Mouse (Mus musculus) heart, embryonic 16.5 days (tissue): Measurements from ENCODE around the gene Grk1. TPM values are rescaled to one million over a fixed set of nuclear protein-coding genes. Genes with fewer than 3 reads are reported as not detected.

Source experiments
- ATAC-seq: fragments of 200-750 bp; cut with Nextera tagmentation; replicated peaks from 2 replicates; pipeline ENCODE4 v1.8.0; 2017; ENCODE audit warnings: moderate number of reproducible peaks; ENCODE audit not compliant: insufficient read depth, low FRiP score; ENCODE audit errors: extremely low read depth
- H3K27ac ChIP-seq: fragments of 300-500 bp; sonication (generic); 2 replicates; pipeline ENCODE4 v1.5.1; 2014; ENCODE audit warnings: mild to moderate bottlenecking, low read length, control low read depth, moderate library complexity
- H3K27me3 ChIP-seq: fragments of 300-500 bp; sonication (generic); 2 replicates; pipeline ENCODE4 v1.6.1; 2014; ENCODE audit warnings: low read length, mixed read lengths; ENCODE audit not compliant: control insufficient read depth, insufficient read depth
- H3K36me3 ChIP-seq: fragments of 300-500 bp; sonication (generic); 2 replicates; pipeline ENCODE4 v1.6.1; 2014; ENCODE audit not compliant: control insufficient read depth, insufficient read depth
- H3K4me1 ChIP-seq: fragments of 300-500 bp; sonication (generic); 2 replicates; pipeline ENCODE4 v1.6.1; 2014; ENCODE audit warnings: low read length, mixed read lengths; ENCODE audit not compliant: control insufficient read depth, insufficient read depth
- H3K4me2 ChIP-seq: fragments of 300-500 bp; sonication (generic); 2 replicates; pipeline ENCODE4 v1.6.1; 2014; ENCODE audit warnings: low read depth, mild to moderate bottlenecking, control low read depth, low read length
- H3K4me3 ChIP-seq: fragments of 300-500 bp; sonication (generic); 2 replicates; pipeline ENCODE4 v1.5.1; 2014; ENCODE audit warnings: mild to moderate bottlenecking, control low read depth, low read length
- H3K9ac ChIP-seq: fragments of 300-500 bp; sonication (generic); 2 replicates; pipeline ENCODE4 v1.6.1; 2014; ENCODE audit warnings: low read length, control low read depth
- H3K9me3 ChIP-seq: fragments of 300-500 bp; sonication (generic); replicated peaks from 2 replicates; pipeline ENCODE4 v1.6.1; 2016; ENCODE audit warnings: low read length; ENCODE audit not compliant: control insufficient read depth
- WGBS: fragments of 180-500 bp; shearing (Covaris S2); extraction: QIAGEN DNeasy Blood & Tissue Kit; methylation state at CpG from one replicate; pipeline ENCODE4 v1.1.7; 2014; 5-methylcytosine and 5-hydroxymethylcytosine counted together
- polyA plus RNA-seq: library from polyadenylated mRNA; unstranded; fragments of >200 nt; fragmentation: Nextera tagmentation; extraction: Ambion mirVana; gene quantifications from 2 replicates; pipeline ENCODE4 v1.2.1, GENCODE M21; 2015

The Grk1 gene
- polyA plus RNA-seq, 1 experiment from 2014 or later, result 0.03 TPM

DNA sequence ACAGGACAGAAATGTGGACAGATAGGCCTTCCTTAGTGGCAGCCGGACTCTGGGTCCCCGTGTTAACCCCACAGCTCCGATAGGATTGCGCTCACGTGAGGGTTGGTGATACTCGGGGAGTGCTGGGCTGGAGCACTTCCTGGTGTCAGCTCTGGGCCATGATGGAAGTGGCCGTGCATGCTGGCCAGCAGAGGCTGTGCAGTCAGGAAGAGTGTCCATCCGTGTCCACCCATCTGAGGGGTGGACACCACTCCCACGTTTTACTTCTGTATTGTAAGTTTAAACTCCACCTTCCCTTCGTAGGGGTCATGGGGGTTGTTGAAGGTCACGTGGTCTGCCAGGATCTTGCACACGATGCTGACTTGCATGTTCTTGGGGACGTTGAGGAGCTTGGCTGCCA is 18.5 kb upstream of the Grk1 start:
- H3K27me3 ChIP-seq, result no peaks in the 10 kb centered on the region
- 71% methylated on average over 13 of the region's 13 CpGs for WGBS
- no peaks in the 10 kb centered on the region for H3K4me1 ChIP-seq
- H3K4me2 ChIP-seq, result no peak overlapping the region
- no peak for ATAC-seq
- H3K9me3 ChIP-seq, result no peaks in the 10 kb centered on the region
- no peak overlapping the region for H3K9ac ChIP-seq
- H3K4me3 ChIP-seq, result no peak overlapping the region
- no peak overlapping the region for H3K27ac ChIP-seq
- no peaks in the 10 kb centered on the region for H3K36me3 ChIP-seq

DNA sequence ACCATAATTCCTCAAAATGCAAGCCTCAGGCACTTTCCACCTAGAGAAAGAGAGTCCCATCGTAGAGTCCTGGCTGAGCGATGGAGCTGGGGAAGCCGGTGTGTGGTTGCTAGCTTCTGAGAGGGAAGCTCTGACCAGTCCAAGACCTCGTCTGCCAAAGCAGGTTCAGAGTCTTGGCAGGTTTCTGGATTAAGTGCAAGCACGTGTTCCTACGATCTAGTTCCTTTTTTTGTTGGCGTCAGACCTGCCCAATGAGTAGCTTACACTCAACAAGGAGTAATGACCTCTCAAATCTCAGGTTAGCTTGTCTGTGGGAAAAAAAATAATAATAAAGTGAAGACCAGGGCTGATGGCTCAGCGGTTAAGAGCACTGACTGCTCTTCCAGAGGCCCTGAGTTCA is 17.2 kb upstream of the Grk1 start:
- ATAC-seq, result no peak
- Histone ChIP-seq H3K9ac (no peak overlapping the region), H3K4me1 (no peaks in the 10 kb centered on the region), H3K4me3 (no peak overlapping the region), H3K36me3 (no peaks in the 10 kb centered on the region), H3K27ac (no peak overlapping the region), H3K4me2 (no peak overlapping the region), H3K27me3 (no peaks in the 10 kb centered on the region), H3K9me3 (no peaks in the 10 kb centered on the region)
- WGBS, result 80% methylated on average over 8 of the region's 8 CpGs

DNA sequence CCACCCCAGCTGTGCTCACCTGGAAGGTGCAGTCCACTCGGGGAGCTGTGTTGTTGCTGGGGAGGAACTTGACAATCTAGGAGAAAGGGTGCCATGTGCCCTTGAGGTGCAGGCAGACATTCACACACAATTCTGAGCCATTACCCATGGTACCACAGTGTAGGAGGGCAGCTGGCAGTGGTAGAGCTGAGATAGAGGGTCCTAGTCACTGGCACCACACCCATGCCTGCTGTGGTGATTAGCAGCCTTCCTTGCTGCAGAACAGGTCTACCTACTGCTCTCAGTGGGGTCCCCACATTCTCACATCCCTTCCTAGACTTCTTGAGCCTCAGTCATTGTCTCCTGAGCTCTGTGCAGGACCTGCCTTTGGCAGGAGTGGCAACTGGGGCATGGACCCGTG is 16.1 kb upstream of the Grk1 start:
- Histone ChIP-seq H3K36me3 (no peaks in the 10 kb centered on the region), H3K9ac (no peak overlapping the region), H3K4me3 (no peak overlapping the region), H3K4me1 (no peaks in the 10 kb centered on the region), H3K4me2 (no peak overlapping the region), H3K27ac (no peak overlapping the region), H3K9me3 (no peaks in the 10 kb centered on the region), H3K27me3 (no peaks in the 10 kb centered on the region)
- 73% methylated on average over 2 of the region's 2 CpGs for WGBS
- ATAC-seq, result no peak

DNA sequence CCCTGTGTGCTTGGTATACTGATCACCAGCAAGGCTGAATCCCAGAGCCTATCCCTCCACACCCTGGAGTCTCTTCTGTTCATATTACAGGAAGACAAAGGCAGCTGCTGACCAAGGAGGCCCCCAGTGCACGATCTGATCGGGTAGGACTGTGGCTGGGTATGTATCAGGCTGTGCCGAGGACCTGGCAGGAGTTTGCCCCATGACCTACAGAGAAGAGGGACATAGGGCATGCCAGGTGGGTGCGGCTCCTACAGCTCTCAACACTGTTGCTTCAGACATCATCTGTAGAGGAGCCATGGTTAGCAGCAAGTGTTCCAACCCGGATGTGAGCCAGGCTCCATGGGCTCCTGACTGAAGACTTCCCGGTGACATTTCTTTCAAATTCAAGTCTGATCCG is 11.0 kb upstream of the Grk1 start:
- no peaks in the 10 kb centered on the region for H3K4me1 ChIP-seq
- H3K27ac ChIP-seq, result no peak overlapping the region
- H3K9ac ChIP-seq, result no peak overlapping the region
- ATAC-seq, result no peak
- no peaks in the 10 kb centered on the region for H3K36me3 ChIP-seq
- H3K27me3 ChIP-seq, result no peaks in the 10 kb centered on the region
- H3K9me3 ChIP-seq, result no peaks in the 10 kb centered on the region
- no peak overlapping the region for H3K4me2 ChIP-seq
- H3K4me3 ChIP-seq, result no peak overlapping the region
- 83% methylated on average over 7 of the region's 7 CpGs for WGBS

DNA sequence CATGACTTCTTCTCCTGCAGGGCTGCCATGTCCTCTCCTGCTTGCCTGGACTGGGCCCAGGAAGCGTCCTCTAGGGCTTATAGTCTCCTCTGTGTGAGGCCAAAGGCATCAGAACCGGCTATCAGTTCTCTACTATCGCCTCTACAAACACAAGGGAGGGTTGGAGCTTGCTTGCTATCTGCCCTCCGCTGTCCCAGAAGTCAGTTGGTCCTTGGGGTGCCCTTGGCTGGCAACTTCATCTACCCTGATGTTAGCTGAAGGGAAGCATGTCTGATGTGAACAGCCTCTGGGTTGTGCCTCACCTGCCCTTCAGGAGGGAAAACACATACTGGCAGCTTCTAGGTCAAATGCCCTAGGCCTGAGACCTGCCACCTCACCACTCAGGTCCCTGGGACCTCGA is 8.2 kb upstream of the Grk1 start, which contains the start of gene Atp4b:
TSS of gene Atp4b (minus strand) at position 101 of the 400 bp plus-strand sequence.
- H3K27ac ChIP-seq, result no peak within 1 kb of the TSS
- WGBS, result 72% methylated on average over 5 of the region's 5 CpGs
- ATAC-seq, result no peak

DNA sequence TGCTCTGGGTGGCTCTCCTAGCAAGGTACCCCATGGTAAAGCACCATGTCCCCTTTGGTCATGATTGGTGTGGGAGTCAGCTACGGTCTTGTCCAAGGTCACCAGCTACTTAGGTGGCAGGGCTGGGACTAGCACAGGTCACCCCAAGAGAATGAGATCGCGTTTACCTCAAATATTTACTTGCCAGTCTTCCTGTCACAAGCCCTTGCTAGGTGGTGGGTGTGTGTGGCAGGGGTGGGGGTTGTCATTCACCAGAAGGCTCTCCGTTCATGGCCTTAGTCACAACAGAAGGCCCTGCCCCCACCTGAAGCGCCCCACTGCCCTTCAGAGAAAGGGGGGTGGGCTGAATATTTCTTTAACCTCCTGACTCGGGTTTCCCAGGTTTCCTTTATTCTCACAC is 1.4 kb upstream of the Grk1 start:
- Histone ChIP-seq H3K27ac (no peak overlapping the region), H3K4me2 (no peak overlapping the region), H3K4me1 (no peaks in the 10 kb centered on the region), H3K4me3 (no peak overlapping the region), H3K9ac (no peak overlapping the region), H3K9me3 (no peaks in the 10 kb centered on the region), H3K27me3 (no peaks in the 10 kb centered on the region), H3K36me3 (no peaks in the 10 kb centered on the region)
- 63% methylated on average over 6 of the region's 6 CpGs for WGBS
- no peak for ATAC-seq

More for the DNA sequence above, 8.2 kb upstream of the Grk1 start, which contains the start of gene Atp4b:
- Histone ChIP-seq H3K27me3 (no peaks in the 10 kb centered on the region), H3K4me3 (no peak within 1 kb of the TSS), H3K36me3 (no peaks in the 10 kb centered on the region), H3K9me3 (no peaks in the 10 kb centered on the region), H3K9ac (no peak within 1 kb of the TSS), H3K4me2 (no peak within 1 kb of the TSS), H3K4me1 (no peaks in the 10 kb centered on the region)

DNA sequence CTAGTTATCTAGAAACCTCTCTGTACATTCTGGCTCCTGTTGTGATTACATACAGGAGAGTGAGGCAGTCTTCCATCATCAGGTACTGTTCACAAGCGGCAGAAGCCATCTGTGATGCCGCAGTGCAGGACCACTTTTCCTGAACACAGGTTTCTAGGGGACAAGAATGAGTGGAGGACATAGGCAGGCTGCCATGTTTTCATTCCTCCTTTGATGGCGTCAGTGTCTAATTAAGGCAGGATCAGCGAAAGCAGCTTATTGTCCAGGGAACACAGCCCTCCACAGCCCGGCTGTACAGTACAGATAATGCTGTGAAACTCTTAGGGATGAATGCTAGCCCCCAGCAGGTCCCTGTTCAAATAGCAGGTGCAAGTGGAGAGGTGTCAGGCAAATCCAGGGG is 1.1 kb downstream of the Grk1 start:
- Histone ChIP-seq H3K4me2 (no peak overlapping the region), H3K4me3 (no peak overlapping the region), H3K36me3 (no peaks in the 10 kb centered on the region), H3K4me1 (no peaks in the 10 kb centered on the region), H3K27ac (no peak overlapping the region), H3K27me3 (no peaks in the 10 kb centered on the region), H3K9me3 (no peaks in the 10 kb centered on the region), H3K9ac (no peak overlapping the region)
- no peak for ATAC-seq
- WGBS, result 76% methylated on average over 5 of the region's 5 CpGs

DNA sequence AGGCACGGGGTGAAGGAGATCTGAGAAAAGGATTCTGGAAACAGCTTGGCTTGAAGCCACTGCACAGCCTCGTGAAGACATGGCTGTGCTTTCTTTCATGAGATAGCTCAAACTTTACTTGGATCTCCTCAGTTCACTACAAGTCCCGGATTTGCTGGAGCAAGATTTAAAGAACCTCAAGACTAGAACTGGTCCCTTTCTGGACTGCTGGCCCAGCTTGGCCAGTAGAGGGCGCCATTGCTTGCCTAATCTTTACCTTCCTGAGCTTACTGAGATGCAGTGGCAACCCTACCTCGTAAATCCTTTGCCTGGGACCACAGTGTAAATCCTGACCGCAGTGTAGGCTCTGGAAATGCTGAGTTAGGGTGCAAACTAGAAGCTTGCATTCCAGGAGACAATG is 6.7 kb downstream of the Grk1 start:
- no peaks in the 10 kb centered on the region for H3K4me1 ChIP-seq
- 28% methylated on average over 6 of the region's 6 CpGs for WGBS
- no peak overlapping the region for H3K4me2 ChIP-seq
- no peak overlapping the region for H3K27ac ChIP-seq
- no peak overlapping the region for H3K4me3 ChIP-seq
- no peaks in the 10 kb centered on the region for H3K9me3 ChIP-seq
- no peaks in the 10 kb centered on the region for H3K36me3 ChIP-seq
- ATAC-seq, result no peak
- H3K9ac ChIP-seq, result no peak overlapping the region
- H3K27me3 ChIP-seq, result no peaks in the 10 kb centered on the region

DNA sequence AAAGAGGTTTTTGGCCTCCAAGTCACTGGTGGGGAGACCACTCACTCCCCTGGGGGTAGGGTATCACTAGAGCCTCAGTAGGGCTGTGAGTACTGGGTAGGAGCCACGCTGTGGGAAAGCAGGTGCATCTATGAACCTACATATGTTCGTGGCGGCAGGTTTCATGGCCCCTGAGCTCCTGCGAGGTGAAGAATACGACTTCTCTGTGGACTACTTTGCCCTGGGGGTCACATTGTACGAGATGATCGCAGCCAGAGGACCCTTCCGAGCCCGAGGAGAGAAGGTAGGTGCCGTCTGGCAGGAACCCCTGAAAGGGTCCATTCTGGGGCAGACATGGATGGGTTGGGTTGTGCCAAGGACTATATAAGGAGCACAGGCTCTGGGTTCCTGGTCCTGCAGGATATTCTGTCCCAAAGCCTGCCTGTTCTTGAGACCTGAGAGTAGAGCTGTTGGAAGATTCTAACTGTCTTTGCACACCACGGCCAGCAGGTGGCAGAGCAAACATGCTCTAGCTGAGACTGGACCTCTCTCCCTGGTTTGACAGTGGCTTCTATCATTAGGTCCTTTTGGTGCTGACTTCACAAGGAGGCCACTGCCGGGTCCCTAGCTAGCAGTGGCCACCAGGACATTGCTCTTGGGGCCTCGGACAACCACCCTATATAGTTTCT is 8.1 kb downstream of the Grk1 start:
- 0 out of 2 replicates have a peak, but pooled peaks have one; percentile 30 for ATAC-seq
- Histone ChIP-seq H3K4me1 (no peaks in the 10 kb centered on the region), H3K36me3 (no peaks in the 10 kb centered on the region), H3K9me3 (no peaks in the 10 kb centered on the region), H3K4me2 (no peak overlapping the region), H3K27ac (no peak overlapping the region), H3K27me3 (no peaks in the 10 kb centered on the region), H3K9ac (no peak overlapping the region), H3K4me3 (no peak overlapping the region)
- 58% methylated on average over 13 of the region's 13 CpGs for WGBS
